Mouse (Mus musculus) gastrocnemius, postnatal 4 days (tissue): ENCODE data around the gene Zup1. TPM values are rescaled to one million over a fixed set of nuclear protein-coding genes. Genes with fewer than 3 reads are reported as not detected.
"Not testable (repeated sequence)": the region's sequence is repeated elsewhere in the genome, so short reads cannot be mapped to it uniquely, and the experiment has no call there.

ENCODE experiments used
- DNase-seq, 2 experiments: peaks; one replicate each; pipeline ENCODE4 v3.0.0; 2021 to 2022; ENCODE audit warnings: low spot score in 2 of 2, mixed read lengths in 2 of 2
- long read RNA-seq, 2 experiments: library from polyadenylated mRNA; stranded (forward); transcript quantifications; one replicate each; pipeline ENCODE4 v2.0.0; 2021
- total RNA-seq, 2 experiments: library from RNA; stranded (reverse); gene quantifications; 2 replicates each; pipeline ENCODE4 v1.2.3; 2021

Zup1 gene
- 10 to 100 TPM; 10.3 to 13.4 TPM for total RNA-seq
- long read RNA-seq, experiment 1, partial matches to known transcripts: 1 of 12 reads
- long read RNA-seq, experiment 1, other reads (novel, unspliced or antisense): 11 of 12 reads
- long read RNA-seq, experiment 2, partial matches to known transcripts: 1 of 9 reads
- long read RNA-seq, experiment 2, other reads (novel, unspliced or antisense): 7 of 9 reads

- DNase-seq: peak; percentile 53 to 80
These were observed at the start of gene Zup1 for GRCm38 (mm10) chr10:33950803-33951583. TSS of gene Zup1 (minus strand) at chr10:33951269.

GRCm38 (mm10) chr10:33998397-33998796 is 47.3 kb upstream of the Zup1 start:
- DNase-seq: no peak

- DNase-seq: not testable (repeated sequence)
These were observed 45.6 kb upstream of the Zup1 start for GRCm38 (mm10) chr10:33996686-33997085.

GRCm38 (mm10) chr10:33986771-33987170 is 35.7 kb upstream of the Zup1 start:
- peak in 1 of 2 experiments; percentile 49 for DNase-seq

- DNase-seq: no peak
These were observed 23.9 kb upstream of the Zup1 start for GRCm38 (mm10) chr10:33974781-33975494.

GRCm38 (mm10) chr10:33952509-33952908 is 1.4 kb upstream of the Zup1 start:
- DNase-seq: no peak

GRCm38 (mm10) chr10:33946336-33946735 is 4.7 kb downstream of the Zup1 start:
- DNase-seq: no peak

GRCm38 (mm10) chr10:33945390-33945789 is 5.7 kb downstream of the Zup1 start:
- no peak for DNase-seq

- no peak for DNase-seq
These were observed 10.4 kb downstream of the Zup1 start for GRCm38 (mm10) chr10:33940702-33941101.

GRCm38 (mm10) chr10:33905489-33905888 is 45.6 kb downstream of the Zup1 start:
- DNase-seq: no peak

GRCm38 (mm10) chr10:33904530-33905481 is 46.3 kb downstream of the Zup1 start, which contains the start of gene Rsph4a:
TSS of gene Rsph4a (plus strand) at chr10:33905111.
- DNase-seq: peak in 1 of 2 experiments; percentile 8

GRCm38 (mm10) chr10:33901520-33901919 is 49.5 kb downstream of the Zup1 start:
- DNase-seq: not testable (repeated sequence)

- not testable (repeated sequence) for DNase-seq
These were observed 68.7 kb downstream of the Zup1 start for GRCm38 (mm10) chr10:33882411-33882810.

- DNase-seq: no peak
These were observed 78.2 kb downstream of the Zup1 start for GRCm38 (mm10) chr10:33872672-33873398.

- no peak for DNase-seq
These were observed 80.6 kb downstream of the Zup1 start for GRCm38 (mm10) chr10:33870441-33870840.

Other genes starting within 250 kb of the Zup1 start
- gene Sult3a2, start 164.6 kb downstream of the Zup1 start, total RNA-seq: not detected
- not detected for gene Sult3a1, start 93.5 kb downstream of the Zup1 start, total RNA-seq
- gene Rsph4a, start 46.2 kb downstream of the Zup1 start, total RNA-seq: not detected
- 10 to 100 TPM; 92.3 to 95.6 TPM for gene Rwdd1, start 68.4 kb upstream of the Zup1 start, total RNA-seq
- not detected for gene Trappc3l, start 86.3 kb upstream of the Zup1 start, total RNA-seq
- not detected for gene Calhm4, start 93.0 kb upstream of the Zup1 start, total RNA-seq
- 1 to 10 TPM in 1 of 2 experiments, under 1 TPM in 1; 0.78 to 1.0 TPM for gene Calhm5, start 145.2 kb upstream of the Zup1 start, total RNA-seq
- gene Calhm6, start 176.7 kb upstream of the Zup1 start, total RNA-seq: under 1 TPM; 0.34 TPM